Comparison of ENCODE assay signal across 8 mouse cellular contexts in genomic region chr19:6363411-6364240, GRCm38 (mm10). TPM values are rescaled to one million over a fixed set of nuclear protein-coding genes. Genes with fewer than 3 reads are reported as not detected.
A peak's percentile ranks its signal among the peaks of the same experiment; 100 is the strongest.
DNase-seq lines count a peak whose midpoint lies in the region; ATAC-seq and TF ChIP-seq lines count a peak whose summit lies in the region.

Gene Sf1, plus strand, starts transcription at chr19:6363690.

- peak within 1 kb of the TSS; percentile 99 for H3K9ac ChIP-seq in heart, embryonic 12.5 days
- peak within 1 kb of the TSS; percentile 91 for H3K9ac ChIP-seq in kidney, postnatal 0 days (ENCODE audit: low read depth, low read length)
- H3K9ac ChIP-seq in liver, embryonic 11.5 days (ENCODE audit: low read depth, low read length): peak within 1 kb of the TSS; percentile 100
- peak within 1 kb of the TSS; percentile 99 for H3K9ac ChIP-seq in stomach, embryonic 15.5 days

- peak within 1 kb of the TSS; percentile 88 for H3K4me3 ChIP-seq in heart, embryonic 12.5 days
- H3K4me3 ChIP-seq in kidney, postnatal 0 days (replicated peaks; ENCODE audit: low read depth, low read length): peak within 1 kb of the TSS; percentile 81
- peak within 1 kb of the TSS; percentile 98 for H3K4me3 ChIP-seq in liver, embryonic 11.5 days (ENCODE audit: low read depth, low read length)
- peak within 1 kb of the TSS; percentile 99 for H3K4me3 ChIP-seq in stomach, embryonic 15.5 days (replicated peaks)

- no peak for TF ChIP-seq CTCF in kidney, postnatal 0 days (IDR thresholded peaks at IDR 0.05; ENCODE audit: low read depth)

- peak within 1 kb of the TSS; percentile 96 for H3K27ac ChIP-seq in heart, embryonic 12.5 days (ENCODE audit: poor library complexity, severe bottlenecking)
- peak within 1 kb of the TSS; percentile 99 for H3K27ac ChIP-seq in kidney, postnatal 0 days
- peak within 1 kb of the TSS; percentile 99 for H3K27ac ChIP-seq in liver, embryonic 11.5 days (ENCODE audit: low read depth, low read length)
- peak within 1 kb of the TSS; percentile 98 for H3K27ac ChIP-seq in stomach, embryonic 15.5 days

- H3K4me1 ChIP-seq in heart, embryonic 12.5 days (replicated peaks): peaks cover 21% of the 10 kb centered on the region
- H3K4me1 ChIP-seq in kidney, postnatal 0 days (replicated peaks; ENCODE audit: insufficient read depth, low read length): peaks cover 6% of the 10 kb centered on the region; the same call in 1 of the 2 replicates
- H3K4me1 ChIP-seq in liver, embryonic 11.5 days (replicated peaks; ENCODE audit: control insufficient read depth, insufficient read depth, low read length): peaks cover 16% of the 10 kb centered on the region
- peaks cover 18% of the 10 kb centered on the region for H3K4me1 ChIP-seq in stomach, embryonic 15.5 days

- ATAC-seq in erythroid progenitor cell, adult 5-6 weeks (replicated peaks; ENCODE audit: low FRiP score, poor library complexity, severe bottlenecking): peak; percentile 90
- peak; percentile 96 for ATAC-seq in heart, embryonic 12.5 days (ENCODE audit: insufficient number of reproducible peaks, low FRiP score)
- ATAC-seq in kidney, postnatal 0 days (replicated peaks; ENCODE audit: low FRiP score, low read depth): peak; percentile 97
- ATAC-seq in liver, embryonic 11.5 days (replicated peaks; ENCODE audit: low FRiP score): peak; percentile 94
- ATAC-seq in stomach, embryonic 15.5 days (ENCODE audit: insufficient read depth, low FRiP score, low read depth): peak; percentile 96

- no peaks in the 10 kb centered on the region for H3K9me3 ChIP-seq in heart, embryonic 12.5 days (replicated peaks)
- H3K9me3 ChIP-seq in kidney, postnatal 0 days (replicated peaks; ENCODE audit: low read length): no peaks in the 10 kb centered on the region
- no peaks in the 10 kb centered on the region for H3K9me3 ChIP-seq in liver, embryonic 11.5 days (ENCODE audit: control insufficient read depth, low read length)
- H3K9me3 ChIP-seq in stomach, embryonic 15.5 days: no peaks in the 10 kb centered on the region

- no peaks in the 10 kb centered on the region for H3K27me3 ChIP-seq in heart, embryonic 12.5 days (replicated peaks)
- no peaks in the 10 kb centered on the region for H3K27me3 ChIP-seq in kidney, postnatal 0 days (ENCODE audit: insufficient read depth, low read length)
- no peaks in the 10 kb centered on the region for H3K27me3 ChIP-seq in liver, embryonic 11.5 days (replicated peaks; ENCODE audit: control insufficient read depth, insufficient read depth, low read length)
- H3K27me3 ChIP-seq in stomach, embryonic 15.5 days (replicated peaks): no peaks in the 10 kb centered on the region

- peaks cover 37% of the 10 kb centered on the region for H3K36me3 ChIP-seq in heart, embryonic 12.5 days
- H3K36me3 ChIP-seq in kidney, postnatal 0 days (ENCODE audit: insufficient read depth, low read length): peaks cover 29% of the 10 kb centered on the region
- H3K36me3 ChIP-seq in liver, embryonic 11.5 days (ENCODE audit: control insufficient read depth, insufficient read depth, low read length): peaks cover 28% of the 10 kb centered on the region
- peaks cover 29% of the 10 kb centered on the region for H3K36me3 ChIP-seq in stomach, embryonic 15.5 days

- under 1% methylated on average over 78 of the region's 85 CpGs for WGBS in heart, embryonic 12.5 days
- under 1% methylated on average over 81 of the region's 85 CpGs for WGBS in kidney, postnatal 0 days
- under 1% methylated on average over 84 of the region's 85 CpGs for WGBS in liver, embryonic 11.5 days
- under 1% methylated on average over 85 of the region's 85 CpGs for WGBS in stomach, embryonic 15.5 days

- peak; percentile 100 for DNase-seq in CD4-positive helper T cell, adult 2 months (ENCODE audit: low read depth, low spot score)
- peak; percentile 100 for DNase-seq in brain, embryonic 18.5 days (ENCODE audit: low read depth, low spot score)
- peak; percentile 100 for DNase-seq in kidney, postnatal 0 days (ENCODE audit: low spot score)
- DNase-seq in liver, embryonic 11.5 days (ENCODE audit: low spot score): peak; percentile 99
- peak; percentile 100 for DNase-seq in natural killer cell, adult 2 months (ENCODE audit: low spot score in 2 of 2)

- H3K4me2 ChIP-seq in heart, embryonic 12.5 days: peak within 1 kb of the TSS; percentile 96
- peak within 1 kb of the TSS; percentile 66 for H3K4me2 ChIP-seq in kidney, postnatal 0 days (ENCODE audit: low read length)
- H3K4me2 ChIP-seq in liver, embryonic 11.5 days: peak within 1 kb of the TSS; percentile 96
- H3K4me2 ChIP-seq in stomach, embryonic 15.5 days: peak within 1 kb of the TSS; percentile 81

RNA-seq across cellular contexts. Expression of gene Sf1, which starts in this region (rescaled TPM):
- total RNA-seq in erythroid progenitor cell, adult 5-6 weeks (2015; ENCODE audit: low replicate concordance): 145 and 153 TPM in 2 replicates
- total RNA-seq in erythroid progenitor cell, adult 5-6 weeks (2017; ENCODE audit: low replicate concordance): 171 and 223 TPM in 2 replicates
- polyA plus RNA-seq in heart, embryonic 12.5 days (2016; fragmentation: Nextera tagmentation; extraction: Ambion mirVana): 127 and 130 TPM in 2 replicates
- 91.1 and 97.2 TPM in 2 replicates for polyA plus RNA-seq in kidney, postnatal 0 days (2015; fragmentation: Nextera tagmentation; extraction: Ambion mirVana)
- 194 and 203 TPM in 2 replicates for polyA plus RNA-seq in liver, embryonic 11.5 days (2014; fragmentation: Nextera tagmentation; extraction: Ambion mirVana)
- 104 and 127 TPM in 2 replicates for polyA plus RNA-seq in stomach, embryonic 15.5 days (2015; fragmentation: Nextera tagmentation; extraction: Ambion mirVana)

Comparison
In these comparisons a context has a peak if more than half of its experiments do, and no peak if none do; other contexts are left out.
1. Peak in every context shown above with its lines: DNase-seq, ATAC-seq, H3K4me3 ChIP-seq and H3K27ac ChIP-seq.